Mouse (Mus musculus) frontal cortex, adult (tissue): ENCODE results near the gene Uckl1.

Experiments used
- ATAC-seq: cut with Nextera tagmentation; 2 replicates; pipeline ENCODE4 v1.9.2; 2017; ENCODE audit warnings: mild to moderate bottlenecking, moderate library complexity, mixed read lengths; ENCODE audit not compliant: low TSS enrichment

Uckl1 gene

GRCm38 (mm10) chr2:181520118-181520935, 64.4 kb downstream of the Uckl1 start, which contains the start of gene Dnajc5:
Gene Dnajc5, plus strand, starts transcription at chr2:181520485.
- peak; percentile 96 for ATAC-seq

- no peak for ATAC-seq
These were observed 65.5 kb downstream of the Uckl1 start for GRCm38 (mm10) chr2:181519201-181519600.
